25 mouse cellular contexts compared by ENCODE assay signal in the genomic region with DNA sequence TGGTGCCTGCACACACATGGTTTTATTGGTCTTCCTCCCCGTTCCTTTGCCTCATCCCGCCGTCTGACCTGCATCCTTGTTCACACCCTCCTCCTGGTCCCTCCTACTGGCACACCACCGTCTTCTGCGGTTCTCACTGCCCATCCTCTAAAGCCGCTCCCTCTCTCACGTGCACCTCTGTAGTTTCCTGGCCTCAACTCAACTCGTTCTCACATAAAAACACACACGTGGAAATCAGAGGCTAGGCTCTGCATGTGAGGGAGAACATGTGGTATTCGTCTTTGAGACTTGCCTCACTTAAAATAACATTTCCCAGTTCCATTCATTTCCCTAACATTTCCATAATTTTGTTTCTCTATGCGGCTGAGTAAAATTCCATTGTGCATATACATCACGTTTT.
A peak's percentile ranks its signal among the peaks of the same experiment; 100 is the strongest.
DNase-seq lines count a peak whose midpoint lies in the region; ATAC-seq and TF ChIP-seq lines count a peak whose summit lies in the region.
"Had no signal": no experiment of that assay in that cellular context is flagged by ENCODE, and none has a peak within 500 bp of the region (broad histone marks: within the 10 kb centered on the region; RNA-seq: fewer than 3 reads in every experiment).

No protein-coding gene starts in this region.

- no peak for TF ChIP-seq EP300 in liver, postnatal 0 days (IDR thresholded peaks at IDR 0.05; ENCODE audit: low read depth)

- 0 out of 2 replicates have a peak, but pooled peaks cover 3% of the 10 kb centered on the region for H3K9me3 ChIP-seq in kidney, postnatal 0 days (replicated peaks; ENCODE audit: low read length)
- no peaks in the 10 kb centered on the region for H3K9me3 ChIP-seq in liver, postnatal 0 days (ENCODE audit: low read length)
- no peaks in the 10 kb centered on the region for H3K9me3 ChIP-seq in embryonic facial prominence, embryonic 14.5 days (ENCODE audit: control insufficient read depth, low read length)
- H3K9me3 ChIP-seq: forebrain, embryonic 10.5 days; hindbrain, embryonic 15.5 days; intestine, embryonic 15.5 days; liver, embryonic 12.5 days; neural tube, embryonic 15.5 days had no signal

- H3K4me2 ChIP-seq in kidney, postnatal 0 days (ENCODE audit: low read length) = no peak overlapping the region
- H3K4me2 ChIP-seq in liver, postnatal 0 days (ENCODE audit: low read depth, low read length) = no peak overlapping the region
- no peak overlapping the region for H3K4me2 ChIP-seq in embryonic facial prominence, embryonic 14.5 days (ENCODE audit: low read depth, low read length)
- H3K4me2 ChIP-seq: hindbrain, embryonic 15.5 days; intestine, embryonic 15.5 days; liver, embryonic 12.5 days; midbrain, embryonic 12.5 days; neural tube, embryonic 15.5 days had no signal

- TF ChIP-seq CTCF in kidney, postnatal 0 days (IDR thresholded peaks at IDR 0.05; ENCODE audit: low read depth) = no peak
- no peak for TF ChIP-seq CTCF in liver, postnatal 0 days (IDR thresholded peaks at IDR 0.05; ENCODE audit: low read depth)

- H3K4me3 ChIP-seq in kidney, postnatal 0 days (replicated peaks; ENCODE audit: low read depth, low read length) = no peak overlapping the region
- H3K4me3 ChIP-seq in liver, postnatal 0 days (ENCODE audit: low read depth, low read length) = no peak overlapping the region
- no peak overlapping the region for H3K4me3 ChIP-seq in embryonic facial prominence, embryonic 14.5 days (ENCODE audit: low read depth, low read length)
- H3K4me3 ChIP-seq: forebrain, embryonic 10.5 days; gastrocnemius, adult 2 months; hindbrain, embryonic 15.5 days; intestine, embryonic 15.5 days; liver, embryonic 12.5 days; midbrain, embryonic 12.5 days; neural tube, embryonic 15.5 days had no signal

- no peak overlapping the region for H3K27ac ChIP-seq in kidney, postnatal 0 days
- H3K27ac ChIP-seq in liver, postnatal 0 days (ENCODE audit: low read depth) = peak overlapping the region; percentile 77
- peak overlapping the region; percentile 58 for H3K27ac ChIP-seq in embryonic facial prominence, embryonic 14.5 days (replicated peaks; ENCODE audit: low read depth, low read length)
- H3K27ac ChIP-seq: forebrain, embryonic 10.5 days; gastrocnemius, adult 2 months; hindbrain, embryonic 15.5 days; intestine, embryonic 15.5 days; liver, embryonic 12.5 days; midbrain, embryonic 12.5 days; neural tube, embryonic 15.5 days had no signal

- DNase-seq in kidney, postnatal 0 days (ENCODE audit: low spot score) = peak; percentile 60
- no peak for DNase-seq in kidney, postnatal 25 days
- no peak for DNase-seq in liver, postnatal 0 days
- DNase-seq in liver = no peak
- DNase-seq in ZHBTc4 (ENCODE audit: low read depth, low spot score) = peak; percentile 16
- peak; percentile 74 for DNase-seq in embryonic facial prominence, embryonic 14.5 days (ENCODE audit: low spot score)
- no peak for DNase-seq in layer of hippocampus, adult 11-12 months (ENCODE audit: low spot score)
- DNase-seq in urinary bladder, adult 18-20 months (ENCODE audit: low spot score in 2 of 2) = no peak
- DNase-seq: adrenal gland, adult 8-10 months; B cell, adult 2 months; cerebellum, adult 18-20 months; cerebellum, postnatal 25 days; gastrocnemius, adult 2 months; kidney, adult 9 months; kidney, postnatal 36 days; lung, adult 2 months; lung, postnatal 14 days; thymus, adult 2 months had no signal

- H3K9ac ChIP-seq in kidney, postnatal 0 days (ENCODE audit: low read depth, low read length) = no peak overlapping the region
- no peak overlapping the region for H3K9ac ChIP-seq in liver, postnatal 0 days (replicated peaks)
- no peak overlapping the region for H3K9ac ChIP-seq in embryonic facial prominence, embryonic 14.5 days (ENCODE audit: low read depth, low read length)
- H3K9ac ChIP-seq: hindbrain, embryonic 15.5 days; intestine, embryonic 15.5 days; liver, embryonic 12.5 days; midbrain, embryonic 12.5 days; neural tube, embryonic 15.5 days had no signal

- no peaks in the 10 kb centered on the region for H3K36me3 ChIP-seq in kidney, postnatal 0 days (ENCODE audit: insufficient read depth, low read length)
- no peaks in the 10 kb centered on the region for H3K36me3 ChIP-seq in liver, postnatal 0 days (replicated peaks; ENCODE audit: insufficient read depth, low read length)
- no peaks in the 10 kb centered on the region for H3K36me3 ChIP-seq in embryonic facial prominence, embryonic 14.5 days (ENCODE audit: control insufficient read depth, insufficient read depth, low read length)
- H3K36me3 ChIP-seq: forebrain, embryonic 10.5 days; hindbrain, embryonic 15.5 days; intestine, embryonic 15.5 days; liver, embryonic 12.5 days; midbrain, embryonic 12.5 days; neural tube, embryonic 15.5 days had no signal

- WGBS in kidney, postnatal 0 days = 46% methylated on average over 12 of the region's 12 CpGs
- WGBS in liver, postnatal 0 days (ENCODE audit: insufficient replicate concordance) = 77% methylated on average over 12 of the region's 12 CpGs
- WGBS in embryonic facial prominence, embryonic 14.5 days = 37% methylated on average over 12 of the region's 12 CpGs

- no peaks in the 10 kb centered on the region for H3K27me3 ChIP-seq in kidney, postnatal 0 days (ENCODE audit: insufficient read depth, low read length)
- no peaks in the 10 kb centered on the region for H3K27me3 ChIP-seq in liver, postnatal 0 days (ENCODE audit: insufficient read depth, low read length)
- H3K27me3 ChIP-seq in embryonic facial prominence, embryonic 14.5 days (replicated peaks; ENCODE audit: control insufficient read depth, insufficient read depth, low read length) = no peaks in the 10 kb centered on the region
- H3K27me3 ChIP-seq: hindbrain, embryonic 15.5 days; intestine, embryonic 15.5 days; liver, embryonic 12.5 days; midbrain, embryonic 12.5 days; neural tube, embryonic 15.5 days had no signal

- no peak for ATAC-seq in kidney, postnatal 0 days (replicated peaks; ENCODE audit: low FRiP score, low read depth)
- ATAC-seq in liver, postnatal 0 days = no peak
- peak; percentile 22; the same call in 1 of the 2 replicates for ATAC-seq in embryonic facial prominence, embryonic 14.5 days (ENCODE audit: low read depth)
- ATAC-seq: activated CD4-positive, CD25-positive, alpha-beta regulatory T cell, adult 4 months; intestine, embryonic 15.5 days; liver, embryonic 12.5 days had no signal

- no peaks in the 10 kb centered on the region for H3K4me1 ChIP-seq in kidney, postnatal 0 days (replicated peaks; ENCODE audit: insufficient read depth, low read length)
- peaks cover 14% of the 10 kb centered on the region for H3K4me1 ChIP-seq in liver, postnatal 0 days (ENCODE audit: insufficient read depth)
- peaks cover 21% of the 10 kb centered on the region for H3K4me1 ChIP-seq in embryonic facial prominence, embryonic 14.5 days (ENCODE audit: control insufficient read depth, insufficient read depth, low read length)
- H3K4me1 ChIP-seq: hindbrain, embryonic 15.5 days had no signal

Comparison
In these comparisons a context has a peak if more than half of its experiments do, and no peak if none do; other contexts are left out.
1. DNase-seq: peak in kidney, postnatal 0 days (single experiment), ZHBTc4 (single experiment) and embryonic facial prominence, embryonic 14.5 days (single experiment); none in kidney, postnatal 25 days (0 of 2), liver, postnatal 0 days (single experiment), liver (single experiment), layer of hippocampus, adult 11-12 months (single experiment) and urinary bladder, adult 18-20 months (0 of 2).